Mouse (Mus musculus): ENCODE data around the gene 1700061G19Rik.

DNA sequence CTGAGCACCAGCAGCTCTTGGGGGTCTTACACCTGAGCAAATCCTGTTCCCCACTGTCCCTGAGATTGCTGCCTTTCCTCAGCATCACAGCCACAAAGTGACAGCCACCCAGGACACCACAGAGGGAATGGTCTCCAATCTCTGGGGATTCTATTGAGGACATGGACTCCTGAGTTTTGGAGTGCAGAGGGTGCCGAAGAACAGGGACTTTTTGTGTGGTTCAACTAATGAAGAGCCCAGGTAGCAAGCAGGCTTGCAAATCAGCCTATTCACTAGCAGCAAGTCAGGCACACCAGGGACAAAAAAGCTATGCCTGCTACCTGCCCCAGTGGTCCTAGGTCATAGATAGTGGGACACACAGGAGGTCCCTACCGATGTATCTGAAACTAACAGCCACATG, 58.1 kb downstream of the 1700061G19Rik start:
- TF ChIP-seq CTCF (IDR thresholded peaks at IDR 0.05; ENCODE audit: low read depth, low read length) (no peak), POLR2A (IDR thresholded peaks at IDR 0.05; ENCODE audit: insufficient read depth, low read length) (no peak), EP300 (IDR thresholded peaks at IDR 0.05; ENCODE audit: insufficient read depth, low read depth, low read length) (no peak)
